Mouse (Mus musculus) thymus, postnatal 10 days (tissue): ENCODE measurements around the gene Stim2.
A peak's percentile ranks its signal among the peaks of the same experiment; 100 is the strongest.

Source experiments
- DNase-seq, 2 experiments: peaks; one replicate each; pipeline ENCODE4 v3.0.0; 2021; ENCODE audit warnings: low spot score in 2 of 2

The Stim2 gene

DNA sequence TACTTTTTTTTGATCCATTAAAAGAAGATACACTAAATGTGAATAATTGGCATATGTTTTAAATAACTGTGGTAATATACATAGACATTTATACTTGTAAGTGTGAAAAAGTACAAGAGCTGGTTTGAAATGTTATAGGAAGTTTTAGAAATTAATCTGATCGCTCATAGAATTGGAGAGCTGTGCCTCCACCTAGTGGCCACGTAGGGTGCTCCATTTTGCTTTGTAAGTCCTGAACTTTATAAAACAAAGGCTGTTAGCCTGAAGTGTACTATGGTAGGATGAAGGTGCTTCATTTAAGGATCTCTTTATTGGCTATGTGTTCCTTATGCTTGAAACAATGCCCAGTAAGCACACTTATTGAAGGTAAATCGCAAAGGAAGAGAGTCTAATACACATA is 115.0 kb downstream of the Stim2 start:
- peak; percentile 30 to 58 for DNase-seq

GRCm38 (mm10) chr5:54116538-54116937 is 118.2 kb downstream of the Stim2 start:
- no peak for DNase-seq

GRCm38 (mm10) chr5:54118410-54119212 is 120.3 kb downstream of the Stim2 start:
- no peak for DNase-seq

- no peak for DNase-seq
Measured at GRCm38 (mm10) chr5:54148091-54148795, 149.9 kb downstream of the Stim2 start.

DNA sequence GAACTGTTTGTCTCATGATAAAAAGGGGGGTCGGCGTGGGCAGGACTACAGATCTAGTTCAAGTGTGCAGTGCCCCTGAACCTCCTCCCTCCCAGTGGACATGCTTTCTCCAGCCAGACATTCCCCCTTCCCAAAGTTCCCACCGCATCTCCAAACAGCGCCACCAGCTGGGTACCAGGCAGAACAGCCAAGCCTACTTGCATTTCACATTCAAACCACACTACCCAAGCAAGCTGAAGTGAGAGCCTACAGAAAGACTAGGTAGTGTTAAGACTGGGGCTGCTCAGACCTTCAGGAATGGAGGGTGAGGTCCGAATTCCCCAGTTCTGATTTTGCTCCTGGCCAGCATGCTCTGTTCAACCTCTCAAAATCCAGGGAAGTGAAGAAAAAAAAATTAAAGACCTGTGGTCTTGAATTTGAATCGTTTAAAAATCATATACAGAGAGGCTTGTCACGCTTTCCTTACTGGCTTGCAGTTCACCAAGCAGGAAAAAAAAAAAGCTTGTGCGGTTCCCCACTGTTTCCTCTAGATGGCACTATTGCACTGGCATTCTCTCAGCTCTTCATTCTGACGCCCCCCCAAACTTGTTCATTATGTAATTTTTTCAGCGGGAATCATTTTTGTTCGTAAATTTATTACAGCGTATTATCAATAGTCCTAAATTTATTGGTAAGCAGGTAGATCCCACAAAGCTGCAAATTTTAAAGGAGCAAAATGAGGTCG is 156.4 kb downstream of the Stim2 start:
- DNase-seq, result peak in 1 of 2 experiments; percentile 34

DNA sequence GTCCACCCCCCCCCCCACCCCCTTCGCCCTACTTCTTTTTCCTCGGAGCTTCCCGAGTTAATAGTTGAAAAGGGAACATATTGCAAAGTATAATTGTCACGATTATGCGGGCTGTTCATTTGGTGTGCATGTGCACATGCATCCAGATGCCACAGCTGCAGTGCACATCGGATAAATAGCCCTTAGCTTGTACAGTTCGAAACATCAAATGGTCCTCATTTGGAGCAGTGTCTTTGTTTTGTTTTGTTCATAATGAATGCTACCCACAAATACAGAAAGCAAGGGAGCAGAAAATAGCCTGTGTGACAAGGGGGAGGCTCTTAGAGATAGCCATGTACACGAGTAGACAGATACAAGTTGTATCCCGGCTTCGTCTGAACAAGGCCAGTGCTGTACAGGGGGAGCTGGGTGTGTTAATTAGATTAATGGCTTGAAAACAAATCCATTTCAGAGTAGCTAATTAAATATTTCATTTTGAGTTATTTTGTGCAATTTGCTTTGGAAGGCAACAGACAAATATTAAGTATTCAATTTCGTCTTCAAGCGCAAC is 157.0 kb downstream of the Stim2 start:
- DNase-seq, result no peak

DNA sequence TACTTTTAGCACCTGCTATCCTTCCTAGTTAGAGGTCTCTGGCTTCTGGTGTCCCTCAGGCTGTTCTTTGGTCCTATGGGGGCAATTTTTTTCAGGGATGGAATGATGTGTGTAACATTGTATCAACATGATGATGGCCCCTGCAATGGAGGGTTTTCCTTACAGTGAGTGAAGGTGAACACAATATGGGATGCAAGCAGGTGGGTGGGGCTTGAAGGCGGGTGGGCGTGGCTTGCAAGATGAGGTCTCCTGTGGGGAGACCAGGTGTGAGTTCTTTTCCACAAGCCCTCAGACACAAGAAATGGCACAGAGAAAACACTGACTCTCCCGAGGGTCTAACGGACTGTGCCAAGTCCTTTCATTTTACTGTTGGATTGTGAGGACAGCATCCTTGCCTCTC is 157.6 kb downstream of the Stim2 start:
- no peak for DNase-seq

DNA sequence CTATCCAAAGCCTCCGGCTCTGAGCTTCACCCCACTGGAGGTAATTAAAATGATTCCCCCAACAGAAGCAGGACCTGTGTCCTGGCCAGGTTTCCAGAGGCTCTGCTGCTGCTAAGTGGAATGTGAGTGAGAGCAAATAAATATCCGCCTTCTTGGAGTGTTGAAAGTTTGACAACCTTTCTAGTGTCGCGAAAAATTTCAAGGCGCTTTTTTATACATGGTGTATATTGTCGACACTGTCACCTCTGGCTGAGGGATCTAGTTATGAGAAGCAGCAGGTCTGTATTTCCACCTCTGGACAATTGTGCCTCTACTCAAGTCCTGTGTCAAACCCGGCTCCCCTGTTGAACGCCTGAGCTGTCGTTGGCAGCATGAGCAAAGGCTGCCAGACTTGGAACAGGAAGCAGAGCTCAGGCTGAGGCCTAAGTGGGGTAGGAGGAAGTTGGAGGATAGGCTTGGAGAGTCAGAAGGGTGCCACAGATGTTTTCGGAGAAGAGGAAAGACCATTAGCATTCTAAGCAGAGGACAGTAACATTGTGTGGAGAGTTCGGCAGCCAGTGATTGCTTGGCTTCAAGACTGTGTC is 158.7 kb downstream of the Stim2 start:
- no peak for DNase-seq

GRCm38 (mm10) chr5:54158230-54158629 is 159.9 kb downstream of the Stim2 start:
- no peak for DNase-seq

DNA sequence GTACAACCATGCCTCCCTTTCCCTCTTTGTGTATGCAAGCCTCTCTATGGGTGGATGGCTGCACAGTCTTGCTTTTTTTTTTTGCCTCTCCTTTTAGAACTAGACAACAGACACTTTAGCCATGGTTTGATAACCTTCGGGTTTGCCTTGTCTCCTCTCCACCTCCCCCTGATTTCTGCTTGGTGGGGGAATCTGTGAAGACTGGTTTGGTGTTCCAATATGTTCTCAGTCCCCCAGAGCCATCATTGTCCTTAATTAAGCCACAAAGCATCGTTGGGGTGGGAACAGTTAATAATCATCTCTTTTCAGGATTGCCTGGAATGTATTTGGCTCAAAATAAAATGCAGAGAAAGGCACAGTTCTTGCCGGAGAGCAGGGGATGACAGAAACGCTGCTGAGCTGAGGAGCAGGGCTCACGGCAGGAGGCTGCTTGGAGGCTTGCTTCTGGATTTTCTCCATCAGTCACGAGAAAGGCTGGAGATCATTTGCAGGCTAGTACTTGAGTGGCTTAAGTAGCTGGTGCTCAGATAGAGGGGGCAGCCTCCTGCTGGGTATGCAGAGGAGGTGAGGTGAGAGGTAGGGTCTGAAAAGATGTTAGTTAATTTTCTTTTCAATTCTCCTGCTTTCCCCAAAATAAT is 161.0 kb downstream of the Stim2 start:
- DNase-seq, result no peak

DNA sequence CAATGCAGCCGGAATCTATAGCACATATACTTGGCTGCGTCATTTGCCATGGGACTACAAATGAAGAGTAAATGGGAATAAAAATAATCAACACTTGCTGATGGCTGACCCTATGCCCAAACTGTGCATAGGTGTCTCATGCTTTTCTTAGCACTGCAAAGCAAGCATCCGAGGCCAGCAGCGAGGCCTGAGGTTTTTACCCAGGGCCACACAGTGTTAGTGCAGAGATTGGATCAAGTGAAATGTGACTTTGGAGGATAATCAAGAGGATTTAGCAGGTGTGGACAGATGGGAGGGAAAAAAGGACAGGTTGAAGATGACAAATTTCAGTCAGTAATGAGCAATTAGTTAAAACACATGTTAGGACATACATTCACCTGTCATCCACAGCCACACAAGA is 162.3 kb downstream of the Stim2 start:
- no peak for DNase-seq

GRCm38 (mm10) chr5:54163890-54164289 is 165.6 kb downstream of the Stim2 start:
- DNase-seq, result no peak
